Mouse (Mus musculus): ENCODE measurements around the gene Rnf123.

The Rnf123 gene

GRCm38 (mm10) chr9:108104766-108105548, 21.8 kb upstream of the Rnf123 start:
- in situ Hi-C loops (cut with MboI, MseI): no loop called here

- in situ Hi-C loops (cut with MboI, MseI): loop anchor here (5.0 kb wide), 1 partner anchor 103 kb away; no protein-coding TSS in a partner anchor
Observed at GRCm38 (mm10) chr9:108099619-108100018, 16.5 kb upstream of the Rnf123 start.

DNA sequence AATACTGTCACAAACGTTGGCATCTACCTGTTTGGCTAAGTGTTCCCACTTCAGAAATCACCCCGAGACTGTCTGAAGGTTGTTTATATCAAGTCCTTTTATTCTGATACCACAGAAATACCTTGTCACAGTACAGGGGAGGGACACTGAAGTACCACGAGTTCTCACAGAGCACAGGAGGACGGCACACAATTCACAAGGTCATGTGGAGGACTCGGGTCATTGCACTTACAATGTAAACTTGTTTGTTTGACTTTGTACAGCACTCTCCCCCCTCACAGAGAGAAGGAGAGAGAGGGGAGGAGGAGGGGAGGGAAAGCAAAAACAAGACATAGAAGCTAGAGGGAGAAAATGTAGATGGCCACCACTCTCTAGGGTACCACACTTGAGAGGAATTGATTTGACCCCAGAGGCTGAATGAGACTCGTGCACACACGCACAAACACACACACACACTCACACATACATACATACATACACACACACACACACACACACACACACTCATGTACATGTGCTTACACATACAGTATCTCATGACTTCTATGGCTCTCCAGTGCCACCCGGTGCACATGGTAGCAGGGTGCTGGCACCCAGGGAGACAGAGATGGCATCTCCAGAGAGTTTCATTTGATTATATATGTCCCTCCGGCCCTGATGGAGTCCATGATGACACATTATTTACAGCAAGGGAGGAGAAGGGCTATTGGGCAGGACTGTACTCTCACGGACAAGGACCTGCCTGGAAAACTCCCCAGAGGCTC, 13.0 kb upstream of the Rnf123 start:
- in situ Hi-C loops (cut with MboI, MseI): loop anchor here (5.0 kb wide), 1 partner anchor 106 kb away; no protein-coding TSS in a partner anchor

- in situ Hi-C loops (cut with MboI, MseI): loop anchor here (5.0 kb wide), 1 partner anchor 107 kb away; no protein-coding TSS in a partner anchor
Observed at GRCm38 (mm10) chr9:108095518-108095917, 12.4 kb upstream of the Rnf123 start.

DNA sequence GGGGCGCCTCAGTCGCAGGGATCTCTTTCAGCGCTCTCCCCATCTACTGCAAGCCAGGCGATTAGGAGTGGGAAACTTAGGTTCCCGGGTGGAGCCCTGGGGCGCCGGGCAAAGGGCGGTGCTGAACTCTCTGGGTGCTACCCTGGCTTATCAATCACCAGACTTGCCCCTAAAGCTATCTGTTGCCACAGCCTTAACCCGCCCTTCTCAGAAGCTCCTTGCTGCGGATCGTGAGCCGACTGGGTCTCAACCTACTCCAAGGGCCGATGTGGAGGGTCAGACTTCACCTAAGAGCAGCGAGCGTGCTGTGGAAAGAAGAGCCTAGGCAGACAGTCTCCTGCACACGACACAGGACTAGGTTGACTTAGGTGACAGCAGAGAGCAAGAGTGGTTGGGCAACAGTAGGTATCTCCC, 11.9 kb upstream of the Rnf123 start:
- in situ Hi-C loops (cut with MboI, MseI): loop anchor here (5.0 kb wide), 1 partner anchor 107 kb away; no protein-coding TSS in a partner anchor

DNA sequence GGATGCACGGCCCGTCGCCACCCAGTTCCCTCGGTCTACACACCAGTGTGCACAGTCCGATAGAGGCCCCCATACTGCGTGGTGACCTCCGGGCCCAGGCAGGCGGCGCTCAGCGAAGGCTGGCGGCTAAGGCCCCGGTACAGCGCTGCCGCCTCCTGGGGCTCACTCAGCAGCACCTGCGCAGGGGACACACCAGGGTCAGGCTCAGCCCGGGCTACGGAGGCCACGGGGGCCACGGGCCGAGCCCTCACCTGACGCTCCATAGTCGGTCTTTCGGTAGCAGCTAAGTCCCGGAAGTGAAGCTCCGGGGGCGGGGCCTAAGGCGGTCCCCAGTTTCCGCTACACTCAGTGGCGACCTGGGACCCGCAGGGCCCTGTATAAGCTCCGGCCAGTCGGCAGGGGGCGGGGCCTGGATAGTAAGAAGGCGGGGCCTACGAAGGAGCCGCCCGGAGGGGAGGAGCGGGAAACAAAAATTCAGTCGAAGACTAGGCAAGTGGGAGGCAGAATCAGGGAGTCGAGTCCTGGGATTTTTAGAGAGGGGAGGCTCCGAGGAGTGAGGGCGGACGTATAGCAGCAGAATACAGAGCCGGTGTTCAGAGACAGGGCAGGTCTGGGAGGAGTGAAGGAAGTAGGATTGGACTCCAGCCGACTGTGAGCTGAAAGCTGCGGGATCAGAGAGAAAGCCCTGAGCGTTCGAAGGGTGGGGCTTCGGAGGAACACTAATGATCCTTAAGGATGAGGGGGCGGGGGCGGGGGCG, 11.2 kb upstream of the Rnf123 start, which contains the start of gene Apeh:
TSS of gene Apeh (minus strand) at position 423 of the 758 bp plus-strand sequence.
- in situ Hi-C loops (cut with MboI, MseI): no loop called here

- in situ Hi-C loops (cut with MboI, MseI): no loop called here
Observed at GRCm38 (mm10) chr9:108093586-108093985, 10.4 kb upstream of the Rnf123 start.

DNA sequence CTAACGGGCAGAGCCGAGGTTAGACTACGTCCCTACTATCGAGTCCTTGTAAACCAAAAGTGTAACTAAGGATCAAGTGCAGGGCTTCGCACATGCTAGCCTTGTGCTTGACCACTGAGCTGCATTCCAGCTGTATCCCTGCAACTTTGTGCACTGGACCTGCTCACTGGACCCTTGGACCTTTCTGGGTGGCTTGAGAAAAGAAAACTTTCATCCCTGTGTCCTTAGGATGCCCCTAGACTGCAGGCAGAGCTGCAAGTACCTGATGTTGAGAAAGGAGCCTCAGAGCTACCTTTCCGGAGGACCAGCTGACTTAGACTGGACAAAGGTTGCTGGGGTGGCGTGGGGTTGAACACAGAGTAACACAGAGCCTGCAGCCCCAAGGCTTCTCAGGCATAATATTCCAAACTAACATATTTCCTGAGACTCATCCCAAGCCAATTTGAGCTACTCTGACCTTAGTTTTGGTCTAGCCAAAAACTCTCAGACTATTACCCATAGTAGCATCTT, 7.5 kb upstream of the Rnf123 start:
- in situ Hi-C loops (cut with MboI, MseI): no loop called here

- in situ Hi-C loops (cut with MboI, MseI): no loop called here
Observed at GRCm38 (mm10) chr9:108085261-108085660, 2.1 kb upstream of the Rnf123 start.

DNA sequence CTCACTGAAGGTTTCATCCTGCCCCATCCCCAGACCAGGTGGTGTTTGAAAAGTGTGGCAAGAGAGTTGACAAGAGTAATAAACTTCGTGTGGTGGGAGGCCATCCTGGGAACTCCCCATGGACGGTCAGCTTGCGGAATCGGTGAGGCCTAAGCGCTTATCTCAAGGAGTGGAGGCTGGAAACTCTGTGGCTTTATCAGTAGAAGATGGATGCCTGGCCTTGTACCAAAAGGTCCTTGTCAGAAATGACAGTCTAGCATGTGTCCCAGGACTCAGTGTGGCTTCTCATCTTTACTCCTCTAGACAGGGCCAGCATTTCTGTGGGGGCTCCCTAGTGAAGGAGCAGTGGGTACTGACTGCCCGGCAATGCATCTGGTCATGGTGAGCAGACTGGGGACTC, 415 bp upstream of the Rnf123 start:
- in situ Hi-C loops (cut with MboI, MseI): no loop called here

- in situ Hi-C loops (cut with MboI, MseI): no loop called here
Observed at GRCm38 (mm10) chr9:108082549-108082948, 597 bp downstream of the Rnf123 start.

DNA sequence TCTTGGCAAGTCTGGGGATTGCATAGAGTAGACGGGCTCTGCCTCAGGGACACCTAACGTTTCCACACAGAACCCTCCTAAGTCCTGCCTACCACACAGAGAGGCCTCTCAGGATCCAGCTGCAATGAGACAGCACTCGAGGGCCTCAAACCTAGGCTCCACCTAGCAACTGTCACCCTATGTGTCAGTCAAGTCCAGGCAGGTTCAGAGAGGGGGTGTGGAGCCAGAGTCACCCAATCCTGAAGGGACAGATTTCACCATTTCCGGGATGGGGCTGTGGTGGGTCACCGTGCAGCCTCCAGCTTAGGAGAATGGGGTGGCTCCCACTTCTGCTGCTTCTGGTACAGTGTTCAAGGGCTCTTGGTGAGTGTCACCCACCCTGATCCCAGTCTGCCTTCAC, 3.0 kb downstream of the Rnf123 start, which contains the start of gene Mst1:
TSS of gene Mst1 (plus strand) at position 269 of the 400 bp plus-strand sequence.
- in situ Hi-C loops (cut with MboI, MseI): no loop called here

DNA sequence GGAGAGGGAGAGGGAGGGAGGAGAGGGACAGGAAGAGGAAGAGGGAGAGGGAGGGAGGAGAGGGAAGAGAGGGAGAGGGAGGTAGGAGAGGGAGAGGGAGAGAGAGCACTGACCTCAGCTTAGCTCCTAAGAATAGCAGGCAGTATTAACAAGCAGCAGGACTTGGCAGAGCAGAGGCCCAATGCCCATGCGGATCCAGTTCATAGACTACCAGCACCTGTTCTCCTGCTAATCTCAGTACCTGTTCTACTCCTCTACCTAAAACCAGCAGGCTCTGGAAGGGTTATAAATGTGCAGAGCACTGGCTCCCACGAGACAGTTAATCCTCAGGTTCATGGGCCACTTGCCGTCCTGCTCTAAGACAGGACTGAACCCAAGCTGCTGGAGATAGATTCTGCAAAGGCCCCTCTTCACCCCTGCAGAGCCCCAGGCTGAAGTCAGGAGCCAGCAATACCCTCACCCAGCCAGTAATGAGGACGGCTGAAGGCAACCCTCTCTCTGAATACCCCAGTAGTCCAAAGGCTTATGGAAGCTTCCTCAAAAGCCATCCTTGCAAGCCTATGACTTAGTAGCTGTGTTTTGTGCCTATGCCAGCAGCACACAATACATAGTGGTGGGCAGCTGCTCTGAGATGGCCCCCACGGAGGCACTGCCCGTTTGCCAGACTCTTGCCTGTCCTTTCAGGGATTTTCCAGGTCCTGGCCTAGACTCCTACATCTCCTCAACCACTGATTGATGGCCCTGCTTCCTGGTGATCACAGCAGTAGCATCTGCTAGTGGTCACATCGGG, 9.8 kb downstream of the Rnf123 start:
- in situ Hi-C loops (cut with MboI, MseI): no loop called here

GRCm38 (mm10) chr9:108072481-108072924, 10.6 kb downstream of the Rnf123 start:
- in situ Hi-C loops (cut with MboI, MseI): no loop called here

DNA sequence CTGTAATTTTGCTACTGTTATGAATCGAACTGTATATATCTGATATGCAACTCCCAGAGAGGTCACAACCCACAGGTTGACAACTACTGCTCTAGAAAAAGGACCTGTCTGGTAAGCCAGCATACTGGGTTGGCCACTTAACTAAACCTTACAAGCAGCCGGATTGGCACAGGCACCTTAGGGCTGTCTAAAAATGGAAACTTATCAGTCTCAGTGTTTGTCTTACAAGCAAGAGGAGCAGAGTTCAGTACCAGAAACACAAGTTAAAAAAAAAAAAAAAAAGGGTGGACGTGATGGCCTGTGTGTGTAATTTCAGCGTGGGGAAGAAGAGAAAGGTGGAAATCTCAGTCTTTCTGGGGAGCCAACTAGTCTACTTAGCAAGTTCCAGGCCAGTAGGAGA, 11.3 kb downstream of the Rnf123 start:
- in situ Hi-C loops (cut with MboI, MseI): no loop called here

- in situ Hi-C loops (cut with MboI, MseI): loop anchor here (5.0 kb wide), 3 partner anchors 52 to 157 kb away; no protein-coding TSS in a partner anchor
Observed at GRCm38 (mm10) chr9:108069529-108069928, 13.6 kb downstream of the Rnf123 start.

DNA sequence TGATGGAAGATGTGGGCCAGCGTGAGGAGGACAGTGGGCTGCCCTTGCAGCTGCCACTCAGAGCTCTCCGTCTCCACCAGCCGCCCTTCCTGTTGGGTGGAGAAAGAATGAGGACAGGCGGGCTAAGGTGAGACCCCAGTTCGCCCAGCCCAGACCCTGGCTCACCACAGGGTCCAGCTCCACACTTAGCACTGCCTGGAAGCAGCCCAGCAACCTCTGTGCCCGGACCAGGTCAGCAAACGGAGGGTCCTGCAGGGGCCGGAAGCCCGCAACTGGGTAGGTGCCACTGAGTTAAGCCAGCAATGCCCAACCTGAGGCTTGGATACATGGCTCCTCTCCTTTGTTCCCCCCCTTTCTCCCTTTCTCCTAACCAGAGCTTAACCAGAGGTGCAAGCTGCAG, 14.1 kb downstream of the Rnf123 start:
- in situ Hi-C loops (cut with MboI, MseI): loop anchor here (5.0 kb wide), 3 partner anchors 52 to 157 kb away; no protein-coding TSS in a partner anchor

DNA sequence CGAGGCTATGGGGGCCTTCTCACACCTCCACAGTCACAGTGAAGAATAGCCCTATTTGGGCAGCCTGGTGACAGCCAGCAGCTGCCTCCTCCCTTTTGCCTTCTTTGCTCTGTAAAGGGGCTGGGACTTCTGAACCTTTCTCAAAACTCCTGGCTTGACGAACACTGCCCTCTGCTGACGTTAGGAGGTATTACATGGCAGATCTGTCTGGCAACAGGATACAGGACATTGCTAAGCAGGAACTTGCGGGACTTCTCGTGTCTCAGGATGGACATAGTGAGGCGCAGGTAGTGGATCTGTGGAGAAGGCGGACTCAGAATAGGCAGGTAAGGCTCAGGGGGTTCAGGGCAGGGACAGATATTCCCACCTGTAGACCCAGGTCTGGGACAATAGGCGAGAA, 15.2 kb downstream of the Rnf123 start:
- in situ Hi-C loops (cut with MboI, MseI): loop anchor here (5.0 kb wide), 3 partner anchors 51 to 156 kb away; no protein-coding TSS in a partner anchor

DNA sequence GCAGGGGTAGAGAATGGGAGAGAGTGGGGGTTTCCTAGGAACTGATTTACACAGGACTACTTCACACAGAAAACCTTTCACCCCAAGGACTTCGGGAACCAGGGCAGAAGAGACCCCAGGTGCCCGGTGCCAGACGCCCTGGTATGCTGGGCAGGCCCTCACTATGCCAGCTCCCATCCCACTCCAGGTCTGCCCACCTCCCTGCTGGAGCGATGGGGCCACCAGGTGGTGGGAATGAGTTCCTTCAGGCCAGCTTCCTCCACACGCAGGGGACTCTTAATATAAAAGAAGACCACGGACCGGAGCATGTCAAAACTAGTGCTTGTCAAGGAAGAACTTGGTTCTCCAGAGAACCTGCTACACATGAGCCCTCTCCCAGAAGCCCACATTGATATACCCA, 15.9 kb downstream of the Rnf123 start:
- in situ Hi-C loops (cut with MboI, MseI): loop anchor here (5.0 kb wide), 3 partner anchors 50 to 155 kb away; no protein-coding TSS in a partner anchor

GRCm38 (mm10) chr9:108065491-108066011, 17.6 kb downstream of the Rnf123 start:
- in situ Hi-C loops (cut with MboI, MseI): loop anchor here (5.0 kb wide), 3 partner anchors 48 to 153 kb away; no protein-coding TSS in a partner anchor
